Mouse (Mus musculus) embryonic facial prominence, embryonic 15.5 days (tissue): ENCODE results near the gene Gm37240. TPM values are rescaled to one million over a fixed set of nuclear protein-coding genes. Genes with fewer than 3 reads are reported as not detected.

Experiments
- ATAC-seq: fragments of 200-750 bp; cut with Nextera tagmentation; 2 replicates; pipeline ENCODE4 v1.8.0; 2017; ENCODE audit warnings: low read depth, moderate TSS enrichment; ENCODE audit not compliant: insufficient number of reproducible peaks, low FRiP score, low TSS enrichment
- H3K27ac ChIP-seq: fragments of 300-500 bp; sonication (generic); replicated peaks from 2 replicates; pipeline ENCODE4 v1.5.1; 2015; ENCODE audit warnings: mild to moderate bottlenecking, inconsistent platforms
- H3K27me3 ChIP-seq: fragments of 300-500 bp; sonication (generic); 2 replicates; pipeline ENCODE4 v1.6.1; 2015; ENCODE audit warnings: inconsistent platforms
- H3K36me3 ChIP-seq: fragments of 300-500 bp; sonication (generic); 2 replicates; pipeline ENCODE4 v1.6.1; 2015; ENCODE audit warnings: mild to moderate bottlenecking, inconsistent platforms
- H3K4me1 ChIP-seq: fragments of 300-500 bp; sonication (generic); 2 replicates; pipeline ENCODE4 v1.6.1; 2015; ENCODE audit warnings: inconsistent platforms
- H3K4me2 ChIP-seq: fragments of 300-500 bp; sonication (generic); replicated peaks from 2 replicates; pipeline ENCODE4 v1.6.1; 2015; ENCODE audit warnings: mild to moderate bottlenecking, inconsistent platforms
- H3K4me3 ChIP-seq: fragments of 300-500 bp; sonication (generic); replicated peaks from 2 replicates; pipeline ENCODE4 v1.5.1; 2015; ENCODE audit warnings: mild to moderate bottlenecking, inconsistent platforms
- H3K9ac ChIP-seq: fragments of 300-500 bp; sonication (generic); 2 replicates; pipeline ENCODE4 v1.6.1; 2015; ENCODE audit warnings: inconsistent platforms
- H3K9me3 ChIP-seq: fragments of 300-500 bp; sonication (generic); replicated peaks from 2 replicates; pipeline ENCODE4 v1.6.1; 2016; ENCODE audit warnings: inconsistent platforms
- WGBS: fragments of 180-500 bp; shearing (Covaris S2); methylation state at CpG from one replicate; pipeline ENCODE4 v1.1.7; 2015; 5-methylcytosine and 5-hydroxymethylcytosine counted together
- polyA plus RNA-seq: library from polyadenylated mRNA; unstranded; fragments of >200 nt; fragmentation: Nextera tagmentation; extraction: Ambion mirVana; gene quantifications from 2 replicates; pipeline ENCODE4 v1.2.1, GENCODE M21; 2015

The Gm37240 gene
- polyA plus RNA-seq, 1 experiment from 2014 or later = 12.8 TPM

DNA sequence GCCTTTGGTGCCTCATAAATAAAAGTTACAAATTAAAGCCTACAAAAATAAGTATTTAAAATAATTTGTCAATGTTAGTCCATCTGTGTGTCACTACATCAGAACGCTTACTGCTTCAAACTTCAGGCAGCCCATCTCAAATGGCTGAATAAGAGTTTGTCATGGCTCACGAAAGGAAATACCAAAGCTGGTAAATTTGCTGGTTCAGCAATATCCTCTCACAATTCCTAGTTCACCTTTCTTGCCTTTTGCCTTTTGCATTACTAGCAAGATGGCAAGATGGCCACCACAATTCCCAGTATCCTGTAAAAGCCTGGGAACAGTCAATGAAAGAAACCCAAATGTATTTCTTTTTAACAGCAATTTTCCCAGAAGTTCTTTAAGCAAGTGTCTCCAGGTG is 718.5 kb downstream of the Gm37240 start:
- Histone ChIP-seq H3K4me1 (0 out of 2 replicates have a peak, but pooled peaks cover 5% of the 10 kb centered on the region), H3K4me2 (no peak overlapping the region), H3K4me3 (no peak overlapping the region), H3K9ac (no peak overlapping the region), H3K9me3 (no peaks in the 10 kb centered on the region), H3K27me3 (no peaks in the 10 kb centered on the region), H3K27ac (no peak overlapping the region), H3K36me3 (no peaks in the 10 kb centered on the region)
- WGBS = 80% methylated on average over 2 of the region's 2 CpGs
- no peak for ATAC-seq

DNA sequence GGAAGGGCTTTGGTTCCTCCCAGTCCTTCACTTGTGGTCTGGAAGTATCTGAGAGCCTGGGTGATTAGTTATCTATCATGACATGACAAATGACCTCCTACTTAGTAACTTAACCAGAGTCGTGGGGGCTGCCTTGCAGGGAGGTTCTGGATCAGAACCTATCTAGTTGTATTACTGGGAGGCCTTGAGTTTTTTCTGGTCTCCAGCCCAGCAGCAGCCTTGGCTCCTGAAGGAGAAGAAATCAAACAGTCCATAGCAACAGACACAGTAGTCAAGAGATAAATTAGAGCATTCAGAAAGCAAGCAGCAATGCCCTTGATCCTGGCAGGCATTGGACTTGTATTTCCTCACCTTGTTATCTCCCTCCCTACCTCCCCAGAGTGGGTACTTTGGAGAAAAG is 722.4 kb downstream of the Gm37240 start:
- H3K36me3 ChIP-seq = no peaks in the 10 kb centered on the region
- no peaks in the 10 kb centered on the region for H3K27me3 ChIP-seq
- H3K9me3 ChIP-seq = no peaks in the 10 kb centered on the region
- no peak overlapping the region for H3K27ac ChIP-seq
- no peak overlapping the region for H3K4me3 ChIP-seq
- no peak overlapping the region for H3K9ac ChIP-seq
- no peak overlapping the region for H3K4me2 ChIP-seq
- H3K4me1 ChIP-seq = no peaks in the 10 kb centered on the region
- ATAC-seq = no peak
- 81% methylated on average over 1 of the region's 1 CpGs for WGBS

GRCm38 (mm10) chr3:85163396-85163795 is 723.9 kb downstream of the Gm37240 start:
- Histone ChIP-seq H3K27ac (no peak overlapping the region), H3K9me3 (no peaks in the 10 kb centered on the region), H3K27me3 (no peaks in the 10 kb centered on the region), H3K9ac (no peak overlapping the region), H3K4me2 (no peak overlapping the region), H3K4me3 (no peak overlapping the region), H3K4me1 (no peaks in the 10 kb centered on the region), H3K36me3 (no peaks in the 10 kb centered on the region)
- WGBS = 89% methylated on average over 5 of the region's 5 CpGs
- no peak for ATAC-seq

- H3K4me3 ChIP-seq = no peak overlapping the region
- no peaks in the 10 kb centered on the region for H3K9me3 ChIP-seq
- 92% methylated on average over 3 of the region's 3 CpGs for WGBS
- no peak; the same call in 1 of the 2 replicates for ATAC-seq
- H3K4me2 ChIP-seq = no peak overlapping the region
- H3K27me3 ChIP-seq = no peaks in the 10 kb centered on the region
- H3K36me3 ChIP-seq = no peaks in the 10 kb centered on the region
- no peaks in the 10 kb centered on the region for H3K4me1 ChIP-seq
- H3K27ac ChIP-seq = no peak overlapping the region
- H3K9ac ChIP-seq = no peak overlapping the region
Observed at GRCm38 (mm10) chr3:85162430-85162829, 724.9 kb downstream of the Gm37240 start.

- Histone ChIP-seq H3K27ac (no peak overlapping the region), H3K4me3 (no peak overlapping the region), H3K9me3 (no peaks in the 10 kb centered on the region), H3K27me3 (no peaks in the 10 kb centered on the region), H3K9ac (no peak overlapping the region), H3K4me2 (no peak overlapping the region), H3K4me1 (no peaks in the 10 kb centered on the region), H3K36me3 (no peaks in the 10 kb centered on the region)
- no peak for ATAC-seq
- 67% methylated on average over 10 of the region's 10 CpGs for WGBS
Observed at GRCm38 (mm10) chr3:85160816-85161215, 726.5 kb downstream of the Gm37240 start.

- Histone ChIP-seq H3K9ac (no peak overlapping the region), H3K4me1 (no peaks in the 10 kb centered on the region), H3K4me2 (no peak overlapping the region), H3K36me3 (no peaks in the 10 kb centered on the region), H3K27ac (no peak overlapping the region), H3K4me3 (no peak overlapping the region), H3K27me3 (no peaks in the 10 kb centered on the region), H3K9me3 (no peaks in the 10 kb centered on the region)
- ATAC-seq = no peak
- 57% methylated on average over 6 of the region's 6 CpGs for WGBS
Observed at GRCm38 (mm10) chr3:85159631-85160030, 727.7 kb downstream of the Gm37240 start.

DNA sequence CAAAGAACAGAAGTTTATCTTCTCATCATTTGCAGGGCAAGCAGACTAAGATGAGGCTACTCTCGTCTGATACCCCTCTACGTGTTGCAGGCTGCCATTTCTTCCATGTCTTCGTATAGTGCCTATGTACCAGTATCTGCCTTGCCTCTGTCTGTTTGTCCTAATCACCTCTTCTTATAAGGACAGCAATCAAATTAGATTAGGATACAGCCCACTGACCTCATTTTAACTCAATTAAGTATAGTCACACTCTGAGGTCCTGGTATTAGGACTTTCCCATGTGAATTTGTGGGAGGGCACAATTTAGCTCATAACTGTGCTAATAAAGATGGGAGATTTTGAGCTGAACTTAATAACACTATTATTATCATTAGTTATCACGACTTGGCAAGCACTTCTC is 738.5 kb downstream of the Gm37240 start:
- H3K27ac ChIP-seq = no peak overlapping the region
- ATAC-seq = no peak
- H3K9me3 ChIP-seq = no peaks in the 10 kb centered on the region
- H3K36me3 ChIP-seq = no peaks in the 10 kb centered on the region
- H3K4me3 ChIP-seq = no peak overlapping the region
- no peak overlapping the region for H3K4me2 ChIP-seq
- WGBS = 80% methylated on average over 4 of the region's 4 CpGs
- H3K9ac ChIP-seq = no peak overlapping the region
- no peaks in the 10 kb centered on the region for H3K27me3 ChIP-seq
- no peaks in the 10 kb centered on the region for H3K4me1 ChIP-seq

- ATAC-seq = no peak
- Histone ChIP-seq H3K9me3 (no peaks in the 10 kb centered on the region), H3K4me1 (no peaks in the 10 kb centered on the region), H3K27ac (no peak overlapping the region), H3K9ac (no peak overlapping the region), H3K27me3 (no peaks in the 10 kb centered on the region), H3K4me3 (no peak overlapping the region), H3K36me3 (no peaks in the 10 kb centered on the region), H3K4me2 (no peak overlapping the region)
- 84% methylated on average over 6 of the region's 6 CpGs for WGBS
Observed at GRCm38 (mm10) chr3:85148038-85148550, 739.2 kb downstream of the Gm37240 start.

DNA sequence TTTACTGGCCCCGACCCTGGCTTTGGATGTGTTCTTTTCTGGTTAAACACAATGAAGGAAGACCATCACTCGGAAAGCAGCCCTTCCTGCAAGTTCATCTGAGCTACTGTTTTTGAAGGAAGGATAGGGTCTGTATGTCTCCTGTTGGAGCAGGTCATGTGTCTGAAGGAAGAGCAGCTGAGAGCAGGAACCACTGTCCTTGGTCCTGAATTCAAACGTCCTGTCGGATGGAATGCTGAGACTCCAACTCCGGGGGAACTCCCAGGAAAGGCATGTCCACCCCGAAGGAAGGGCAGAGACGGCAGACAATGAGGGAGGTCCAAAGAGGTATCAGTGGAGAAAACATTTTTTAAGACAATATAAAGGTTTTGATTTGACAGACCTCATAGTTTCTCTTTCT is 741.8 kb downstream of the Gm37240 start:
- 23% methylated on average over 7 of the region's 7 CpGs for WGBS
- H3K9me3 ChIP-seq = no peaks in the 10 kb centered on the region
- H3K4me1 ChIP-seq = no peaks in the 10 kb centered on the region
- no peak overlapping the region for H3K9ac ChIP-seq
- H3K4me3 ChIP-seq = no peak overlapping the region
- no peak overlapping the region for H3K4me2 ChIP-seq
- no peaks in the 10 kb centered on the region for H3K36me3 ChIP-seq
- no peak overlapping the region for H3K27ac ChIP-seq
- ATAC-seq = no peak
- no peaks in the 10 kb centered on the region for H3K27me3 ChIP-seq

- Histone ChIP-seq H3K4me1 (no peaks in the 10 kb centered on the region), H3K4me3 (no peak overlapping the region), H3K4me2 (no peak overlapping the region), H3K9ac (no peak overlapping the region), H3K36me3 (no peaks in the 10 kb centered on the region), H3K9me3 (no peaks in the 10 kb centered on the region), H3K27ac (no peak overlapping the region), H3K27me3 (no peaks in the 10 kb centered on the region)
- 94% methylated on average over 4 of the region's 4 CpGs for WGBS
- ATAC-seq = no peak
Observed at GRCm38 (mm10) chr3:85145076-85145475, 742.2 kb downstream of the Gm37240 start.

DNA sequence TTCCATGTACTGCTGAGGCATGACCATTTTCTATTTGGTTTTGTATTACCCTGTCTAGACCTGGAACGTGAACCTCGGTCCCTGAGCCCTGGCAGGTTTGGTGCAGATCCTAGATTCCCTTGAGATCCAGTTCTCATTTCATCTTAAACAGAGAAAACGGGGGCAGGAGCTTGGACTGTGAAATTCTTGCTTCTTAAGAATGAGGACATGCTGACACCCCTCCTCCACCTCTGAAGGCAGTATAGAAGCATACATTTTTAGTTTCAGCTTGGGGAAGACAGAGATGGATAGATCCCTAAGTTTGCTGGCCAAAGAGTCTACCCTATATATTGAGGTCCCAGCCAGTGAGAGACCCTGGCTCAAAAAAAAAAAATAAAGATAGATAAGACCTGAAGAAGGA is 742.9 kb downstream of the Gm37240 start:
- Histone ChIP-seq H3K4me2 (no peak overlapping the region), H3K9me3 (no peaks in the 10 kb centered on the region), H3K27ac (no peak overlapping the region), H3K4me1 (no peaks in the 10 kb centered on the region), H3K27me3 (no peaks in the 10 kb centered on the region), H3K36me3 (no peaks in the 10 kb centered on the region), H3K9ac (no peak overlapping the region), H3K4me3 (no peak overlapping the region)
- ATAC-seq = no peak
- 75% methylated on average over 3 of the region's 3 CpGs for WGBS

- ATAC-seq = no peak
- Histone ChIP-seq H3K27ac (no peak overlapping the region), H3K9ac (no peak overlapping the region), H3K36me3 (no peaks in the 10 kb centered on the region), H3K27me3 (no peaks in the 10 kb centered on the region), H3K4me2 (no peak overlapping the region), H3K9me3 (no peaks in the 10 kb centered on the region), H3K4me1 (no peaks in the 10 kb centered on the region), H3K4me3 (no peak overlapping the region)
- WGBS = 31% methylated on average over 7 of the region's 7 CpGs
Observed at GRCm38 (mm10) chr3:85140488-85140887, 746.8 kb downstream of the Gm37240 start.
